Mouse (Mus musculus): ENCODE data around the gene Etfrf1. TPM values are rescaled to one million over a fixed set of nuclear protein-coding genes. Genes with fewer than 3 reads are reported as not detected.

Gene Etfrf1
- polyA plus RNA-seq, 1 experiment from 2014 or later = 29.0 TPM

- no peak for ATAC-seq (ENCODE audit: low read depth)
- Histone ChIP-seq H3K27me3 (no peaks in the 10 kb centered on the region), H3K9me3 (no peaks in the 10 kb centered on the region), H3K4me3 (no peak overlapping the region), H3K36me3 (no peaks in the 10 kb centered on the region), H3K4me1 (replicated peaks) (no peaks in the 10 kb centered on the region), H3K27ac (replicated peaks) (no peak overlapping the region), H3K4me2 (no peak overlapping the region), H3K9ac (no peak overlapping the region)
- 96% methylated on average over 8 of the region's 8 CpGs for WGBS
These were observed 12.8 kb upstream of the Etfrf1 start for GRCm38 (mm10) chr6:145197949-145198686.

- 85% methylated on average over 13 of the region's 13 CpGs for WGBS
- H3K9me3 ChIP-seq = no peaks in the 10 kb centered on the region
- H3K27ac ChIP-seq (replicated peaks) = no peak overlapping the region
- H3K4me3 ChIP-seq = no peak overlapping the region
- no peak overlapping the region for H3K4me2 ChIP-seq
- H3K4me1 ChIP-seq (replicated peaks) = no peaks in the 10 kb centered on the region
- no peak for ATAC-seq (ENCODE audit: low read depth)
- H3K9ac ChIP-seq = no peak overlapping the region
- H3K36me3 ChIP-seq = no peaks in the 10 kb centered on the region
- no peaks in the 10 kb centered on the region for H3K27me3 ChIP-seq
These were observed 8.4 kb upstream of the Etfrf1 start for GRCm38 (mm10) chr6:145202432-145203125.

- Histone ChIP-seq H3K4me3 (no peak overlapping the region), H3K36me3 (no peaks in the 10 kb centered on the region), H3K27me3 (no peaks in the 10 kb centered on the region), H3K27ac (replicated peaks) (no peak overlapping the region), H3K9me3 (no peaks in the 10 kb centered on the region), H3K4me1 (replicated peaks) (no peaks in the 10 kb centered on the region), H3K9ac (no peak overlapping the region), H3K4me2 (no peak overlapping the region)
- WGBS = 91% methylated on average over 6 of the region's 6 CpGs
- ATAC-seq (ENCODE audit: low read depth) = no peak
These were observed 6.5 kb upstream of the Etfrf1 start for GRCm38 (mm10) chr6:145204440-145204839.

- H3K4me3 ChIP-seq = no peak overlapping the region
- no peak overlapping the region for H3K27ac ChIP-seq (replicated peaks)
- H3K27me3 ChIP-seq = no peaks in the 10 kb centered on the region
- no peaks in the 10 kb centered on the region for H3K36me3 ChIP-seq
- peaks cover 2% of the 10 kb centered on the region; the same call in 1 of the 2 replicates for H3K4me1 ChIP-seq (replicated peaks)
- no peaks in the 10 kb centered on the region for H3K9me3 ChIP-seq
- no peak for ATAC-seq (ENCODE audit: low read depth)
- no peak overlapping the region for H3K9ac ChIP-seq
- no peak overlapping the region for H3K4me2 ChIP-seq
- 74% methylated on average over 10 of the region's 10 CpGs for WGBS
These were observed 5.8 kb upstream of the Etfrf1 start for GRCm38 (mm10) chr6:145205142-145205541.

- Histone ChIP-seq H3K27me3 (no peaks in the 10 kb centered on the region), H3K9ac (peak overlapping the region; percentile 39; the same call in 1 of the 2 replicates), H3K36me3 (no peaks in the 10 kb centered on the region), H3K27ac (replicated peaks) (peak overlapping the region; percentile 35), H3K9me3 (no peaks in the 10 kb centered on the region), H3K4me3 (peak overlapping the region; percentile 73), H3K4me1 (replicated peaks) (peaks cover 19% of the 10 kb centered on the region), H3K4me2 (peak overlapping the region; percentile 57)
- peak; percentile 3; the same call in 1 of the 2 replicates for ATAC-seq (ENCODE audit: low read depth)
- WGBS = 31% methylated on average over 8 of the region's 8 CpGs
These were observed 766 bp upstream of the Etfrf1 start for GRCm38 (mm10) chr6:145210056-145210680.

- Histone ChIP-seq H3K27me3 (no peaks in the 10 kb centered on the region), H3K27ac (replicated peaks) (peak overlapping the region; percentile 95), H3K9me3 (no peaks in the 10 kb centered on the region), H3K4me3 (peak overlapping the region; percentile 73), H3K36me3 (0 out of 2 replicates have a peak, but pooled peaks cover 3% of the 10 kb centered on the region), H3K9ac (peak overlapping the region; percentile 88), H3K4me2 (peak overlapping the region; percentile 85), H3K4me1 (replicated peaks) (peaks cover 19% of the 10 kb centered on the region)
- ATAC-seq (ENCODE audit: low read depth) = peak; percentile 24
- 3% methylated on average over 21 of the region's 21 CpGs for WGBS
These were observed 707 bp downstream of the Etfrf1 start for GRCm38 (mm10) chr6:145211376-145212305.

GRCm38 (mm10) chr6:145213916-145214315, 3.0 kb downstream of the Etfrf1 start:
- Histone ChIP-seq H3K27ac (replicated peaks) (no peak overlapping the region), H3K27me3 (no peaks in the 10 kb centered on the region), H3K9ac (no peak overlapping the region), H3K4me2 (no peak overlapping the region), H3K4me3 (no peak overlapping the region), H3K9me3 (no peaks in the 10 kb centered on the region), H3K36me3 (peaks cover 11% of the 10 kb centered on the region), H3K4me1 (replicated peaks) (peaks cover 19% of the 10 kb centered on the region)
- WGBS = 81% methylated on average over 2 of the region's 2 CpGs
- no peak for ATAC-seq (ENCODE audit: low read depth)

GRCm38 (mm10) chr6:145215826-145216225, 4.9 kb downstream of the Etfrf1 start:
- Histone ChIP-seq H3K4me2 (no peak overlapping the region), H3K36me3 (peaks cover 21% of the 10 kb centered on the region), H3K9me3 (no peaks in the 10 kb centered on the region), H3K27me3 (no peaks in the 10 kb centered on the region), H3K4me3 (no peak overlapping the region), H3K9ac (no peak overlapping the region), H3K4me1 (replicated peaks) (peaks cover 12% of the 10 kb centered on the region), H3K27ac (replicated peaks) (no peak overlapping the region)
- no peak for ATAC-seq (ENCODE audit: low read depth)
- WGBS = 86% methylated on average over 3 of the region's 3 CpGs

- Histone ChIP-seq H3K9me3 (no peaks in the 10 kb centered on the region), H3K4me1 (replicated peaks) (no peaks in the 10 kb centered on the region), H3K36me3 (peaks cover 14% of the 10 kb centered on the region), H3K27ac (replicated peaks) (no peak overlapping the region), H3K9ac (no peak overlapping the region), H3K27me3 (no peaks in the 10 kb centered on the region), H3K4me3 (no peak overlapping the region), H3K4me2 (no peak overlapping the region)
- WGBS = 93% methylated on average over 6 of the region's 6 CpGs
- no peak for ATAC-seq (ENCODE audit: low read depth)
These were observed 13.3 kb downstream of the Etfrf1 start for GRCm38 (mm10) chr6:145224246-145224645.

- H3K9me3 ChIP-seq = no peaks in the 10 kb centered on the region
- peaks cover 14% of the 10 kb centered on the region for H3K36me3 ChIP-seq
- H3K4me3 ChIP-seq = no peak overlapping the region
- H3K9ac ChIP-seq = no peak overlapping the region
- WGBS = 91% methylated on average over 3 of the region's 3 CpGs
- ATAC-seq (ENCODE audit: low read depth) = no peak
- H3K27ac ChIP-seq (replicated peaks) = no peak overlapping the region
- H3K4me1 ChIP-seq (replicated peaks) = no peaks in the 10 kb centered on the region
- H3K27me3 ChIP-seq = no peaks in the 10 kb centered on the region
- H3K4me2 ChIP-seq = no peak overlapping the region
These were observed 15.4 kb downstream of the Etfrf1 start for GRCm38 (mm10) chr6:145226296-145226695.

GRCm38 (mm10) chr6:145234391-145234790, 23.5 kb downstream of the Etfrf1 start:
- H3K36me3 ChIP-seq = peaks cover 18% of the 10 kb centered on the region
- 53% methylated on average over 1 of the region's 1 CpGs for WGBS
- H3K27ac ChIP-seq (replicated peaks) = no peak overlapping the region
- H3K9me3 ChIP-seq = no peaks in the 10 kb centered on the region
- H3K4me3 ChIP-seq = no peak overlapping the region
- ATAC-seq (ENCODE audit: low read depth) = no peak
- no peak overlapping the region for H3K9ac ChIP-seq
- no peaks in the 10 kb centered on the region for H3K4me1 ChIP-seq (replicated peaks)
- no peak overlapping the region for H3K4me2 ChIP-seq
- no peaks in the 10 kb centered on the region for H3K27me3 ChIP-seq

All from neural tube, embryonic 13.5 days (tissue).